Mouse (Mus musculus) myocyte (in vitro differentiated cells): ENCODE results near the gene Fcrl5. TPM values are rescaled to one million over a fixed set of nuclear protein-coding genes. Genes with fewer than 3 reads are reported as not detected.

Experiments used
- H3K27me3 ChIP-seq: one replicate; pipeline ENCODE4 v1.6.1; 2011; ENCODE audit not compliant: control insufficient read depth, insufficient read depth, insufficient read length
- H3K36me3 ChIP-seq: one replicate; pipeline ENCODE4 v1.6.1; 2011; ENCODE audit not compliant: control insufficient read depth, insufficient read depth
- H3K4me2 ChIP-seq: one replicate; pipeline ENCODE4 v1.6.1; 2011; ENCODE audit warnings: low read depth, control low read depth
- H3K4me3 ChIP-seq: one replicate; pipeline ENCODE4 v1.5.1; 2011; ENCODE audit warnings: mild to moderate bottlenecking, control low read depth, moderate library complexity
- H3K79me2 ChIP-seq: one replicate; pipeline ENCODE4 v1.6.1; 2011; ENCODE audit not compliant: control insufficient read depth, insufficient read depth
- H3ac ChIP-seq: one replicate; pipeline ENCODE4 v1.6.1; 2011; ENCODE audit not compliant: control insufficient read depth, insufficient read length
- CEBPB ChIP-seq: IDR thresholded peaks from 2 replicates; pipeline ENCODE4 v1.6.1; 2011; ENCODE audit warnings: mild to moderate bottlenecking, moderate library complexity; ENCODE audit not compliant: poor library complexity, insufficient read depth, severe bottlenecking
- E2F4 ChIP-seq: IDR thresholded peaks from one replicate; pipeline ENCODE4 v1.6.1; 2011; ENCODE audit warnings: mild to moderate bottlenecking, control low read depth, moderate library complexity; ENCODE audit not compliant: insufficient read depth
- MAX ChIP-seq: IDR thresholded peaks from one replicate; pipeline ENCODE4 v1.6.1; 2011; ENCODE audit warnings: low read depth, mild to moderate bottlenecking, control low read depth
- MYOD1 ChIP-seq, 3 experiments: IDR thresholded peaks; one replicate each; pipeline ENCODE4 v1.6.1; 2011; ENCODE audit warnings: control low read depth in 2 of 3, low read depth in 2 of 3, mild to moderate bottlenecking in 2 of 3, moderate library complexity in 1 of 3; ENCODE audit not compliant: insufficient read length in 2 of 3, control insufficient read depth in 1 of 3
- MYOG ChIP-seq, 3 experiments: IDR thresholded peaks; one replicate each; pipeline ENCODE4 v1.6.1; 2011; ENCODE audit warnings: control low read depth in 2 of 3, low read depth in 2 of 3, mild to moderate bottlenecking in 2 of 3; ENCODE audit not compliant: insufficient read length in 2 of 3, control insufficient read depth in 1 of 3, insufficient read depth in 1 of 3
- POLR2A ChIP-seq: IDR thresholded peaks from one replicate; pipeline ENCODE4 v1.6.1; 2011; ENCODE audit warnings: low read depth, mild to moderate bottlenecking, control low read depth, moderate library complexity; ENCODE audit not compliant: insufficient read length
- POLR2AphosphoS2 ChIP-seq: IDR thresholded peaks from one replicate; pipeline ENCODE4 v1.6.1; 2011; ENCODE audit warnings: low read depth, control low read depth; ENCODE audit not compliant: insufficient read length
- REST ChIP-seq: IDR thresholded peaks from one replicate; pipeline ENCODE4 v1.6.1; 2011; ENCODE audit warnings: mild to moderate bottlenecking, control low read depth, moderate library complexity; ENCODE audit not compliant: insufficient read depth, insufficient read length
- SRF ChIP-seq: IDR thresholded peaks from one replicate; pipeline ENCODE4 v1.6.1; 2011; ENCODE audit warnings: low read depth; ENCODE audit not compliant: control insufficient read depth, insufficient read length
- TCF12 ChIP-seq: IDR thresholded peaks from one replicate; pipeline ENCODE4 v1.6.1; 2011; ENCODE audit warnings: mild to moderate bottlenecking, control low read depth; ENCODE audit not compliant: poor library complexity, insufficient read depth, severe bottlenecking
- TCF3 ChIP-seq: IDR thresholded peaks from one replicate; pipeline ENCODE4 v1.6.1; 2011; ENCODE audit warnings: low read depth, control low read depth; ENCODE audit not compliant: insufficient read length
- USF1 ChIP-seq: IDR thresholded peaks from one replicate; pipeline ENCODE4 v1.6.1; 2011; ENCODE audit warnings: low read depth, mild to moderate bottlenecking, control low read depth, moderate library complexity
- polyA plus RNA-seq: library from polyadenylated mRNA; unstranded; fragments of >200 nt; fragmentation: generic; extraction: Trizol; gene quantifications from one replicate; pipeline ENCODE4 v1.2.1, GENCODE M21; 2012; ENCODE audit warnings: missing spikeins

Fcrl5 gene
- polyA plus RNA-seq, 1 experiment, result not detected

GRCm38 (mm10) chr3:87540714-87541113 is 105.1 kb downstream of the Fcrl5 start:
- TF ChIP-seq SRF (no peak), POLR2AphosphoS2 (no peak), CEBPB (no peak), TCF3 (no peak), TCF12 (no peak), MYOD1 (IDR thresholded peaks at IDR 0.05; ENCODE audit: control insufficient read depth in 1 of 3, insufficient read length in 2 of 3, low read depth in 2 of 3) (no peak), USF1 (no peak), MAX (no peak), REST (no peak), E2F4 (no peak), MYOG (IDR thresholded peaks at IDR 0.05; ENCODE audit: control insufficient read depth in 1 of 3, insufficient read depth in 1 of 3, insufficient read length in 2 of 3, low read depth in 2 of 3) (no peak), POLR2A (no peak)
- Histone ChIP-seq H3K79me2 (no peaks in the 10 kb centered on the region), H3K27me3 (no peaks in the 10 kb centered on the region), H3K4me3 (no peak overlapping the region), H3K36me3 (no peaks in the 10 kb centered on the region), H3ac (no peak overlapping the region), H3K4me2 (no peak overlapping the region)

DNA sequence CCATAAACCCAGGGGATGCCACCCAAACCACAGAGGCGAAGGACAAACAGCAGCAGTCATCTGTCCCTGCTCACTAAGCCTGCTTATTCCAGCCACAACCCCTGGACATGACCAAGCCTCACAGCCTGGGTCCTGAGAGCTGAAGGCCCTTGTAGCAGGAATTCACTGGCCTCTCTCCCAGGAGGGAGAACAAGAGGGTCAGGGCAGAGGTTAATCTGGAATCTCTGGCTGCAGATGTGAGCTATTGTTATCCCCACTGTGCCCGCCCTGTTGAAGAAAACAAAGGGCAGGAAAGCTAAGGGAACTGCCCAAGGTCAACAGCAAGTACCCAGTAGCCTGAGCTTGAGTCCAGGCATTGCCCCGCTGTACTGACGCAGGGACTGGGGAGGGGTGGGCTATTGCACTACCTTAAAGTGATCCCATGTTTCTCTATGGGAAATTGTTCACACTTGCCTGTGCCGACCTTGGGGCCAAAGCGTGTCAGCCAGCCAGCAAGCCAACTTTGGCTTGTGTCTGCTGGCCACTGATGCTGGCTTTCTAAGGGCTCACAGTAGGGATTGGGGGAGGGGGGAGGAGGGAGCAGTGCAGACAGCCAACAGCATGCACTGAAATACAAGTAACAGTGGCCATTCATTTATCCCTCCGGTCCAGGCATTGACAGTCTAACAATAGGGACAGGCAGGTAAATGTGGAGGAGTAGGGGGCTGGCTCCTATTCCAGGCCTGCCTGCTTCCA is 107.1 kb downstream of the Fcrl5 start:
- H3ac ChIP-seq, result no peak overlapping the region
- H3K27me3 ChIP-seq, result no peaks in the 10 kb centered on the region
- no peaks in the 10 kb centered on the region for H3K36me3 ChIP-seq
- TF ChIP-seq TCF3 (no peak), E2F4 (no peak), POLR2AphosphoS2 (no peak)
- H3K4me2 ChIP-seq, result no peak overlapping the region
- H3K79me2 ChIP-seq, result no peaks in the 10 kb centered on the region
- no peak overlapping the region for H3K4me3 ChIP-seq

- Histone ChIP-seq H3K4me2 (no peak overlapping the region), H3K27me3 (peaks cover 17% of the 10 kb centered on the region), H3ac (no peak overlapping the region), H3K4me3 (no peak overlapping the region), H3K79me2 (no peaks in the 10 kb centered on the region), H3K36me3 (no peaks in the 10 kb centered on the region)
- TF ChIP-seq POLR2AphosphoS2, result no peak
- no peak for TF ChIP-seq TCF3
- no peak for TF ChIP-seq CEBPB
- TF ChIP-seq MAX, result no peak
- no peak for TF ChIP-seq REST
- no peak for TF ChIP-seq SRF
- TF ChIP-seq MYOD1 (IDR thresholded peaks at IDR 0.05; ENCODE audit: control insufficient read depth in 1 of 3, insufficient read length in 2 of 3, low read depth in 2 of 3), result no peak
- no peak for TF ChIP-seq POLR2A
- TF ChIP-seq TCF12, result no peak
These were observed 110.0 kb downstream of the Fcrl5 start for GRCm38 (mm10) chr3:87545554-87545953.

- H3K4me2 ChIP-seq, result no peak overlapping the region
- no peak overlapping the region for H3ac ChIP-seq
- H3K79me2 ChIP-seq, result no peaks in the 10 kb centered on the region
- TF ChIP-seq TCF12 (no peak), MAX (no peak), CEBPB (no peak), USF1 (no peak), TCF3 (no peak), SRF (no peak)
- no peaks in the 10 kb centered on the region for H3K36me3 ChIP-seq
- peaks cover 25% of the 10 kb centered on the region for H3K27me3 ChIP-seq
- H3K4me3 ChIP-seq, result no peak overlapping the region
These were observed 110.7 kb downstream of the Fcrl5 start for GRCm38 (mm10) chr3:87546291-87546721.

DNA sequence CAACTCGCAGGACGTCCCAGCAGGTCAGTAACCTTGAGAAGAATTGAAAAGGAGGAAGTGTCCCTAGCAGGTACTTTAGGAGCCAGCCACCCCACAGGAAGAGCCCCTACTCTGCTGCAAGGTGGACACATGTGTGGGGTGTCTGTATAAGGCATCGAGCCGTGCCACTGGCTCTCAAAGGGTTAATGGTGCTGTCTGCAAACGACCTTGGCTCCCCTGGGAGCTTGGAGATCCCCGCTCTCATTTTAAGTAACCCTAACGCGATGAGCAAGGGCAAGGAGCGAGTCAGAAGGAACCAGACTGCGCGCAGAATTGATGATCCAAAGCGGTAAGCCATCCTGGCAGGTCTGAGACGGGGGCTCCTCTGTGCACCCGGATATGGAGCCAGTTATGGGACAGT is 114.3 kb downstream of the Fcrl5 start:
- no peak overlapping the region for H3ac ChIP-seq
- H3K79me2 ChIP-seq, result no peaks in the 10 kb centered on the region
- H3K4me2 ChIP-seq, result no peak overlapping the region
- H3K36me3 ChIP-seq, result no peaks in the 10 kb centered on the region
- TF ChIP-seq MAX (no peak), MYOG (IDR thresholded peaks at IDR 0.05; ENCODE audit: control insufficient read depth in 1 of 3, insufficient read depth in 1 of 3, insufficient read length in 2 of 3, low read depth in 2 of 3) (no peak), TCF3 (no peak), POLR2AphosphoS2 (no peak), E2F4 (no peak), POLR2A (no peak), REST (no peak), CEBPB (no peak), TCF12 (no peak), USF1 (no peak), MYOD1 (IDR thresholded peaks at IDR 0.05; ENCODE audit: control insufficient read depth in 1 of 3, insufficient read length in 2 of 3, low read depth in 2 of 3) (no peak)
- no peak overlapping the region for H3K4me3 ChIP-seq
- H3K27me3 ChIP-seq, result peaks cover 29% of the 10 kb centered on the region

Other genes with a start within 250 kb of the Fcrl5 start
- gene Fcrls, start 172.0 kb upstream of the Fcrl5 start, polyA plus RNA-seq, result not detected
- gene Cd5l, start 77.9 kb upstream of the Fcrl5 start, polyA plus RNA-seq, result not detected
- not detected for gene Fcrl1, start 59.4 kb upstream of the Fcrl5 start, polyA plus RNA-seq
- 4.6 TPM for gene Etv3, start 89.6 kb downstream of the Fcrl5 start, polyA plus RNA-seq
- 6.1 TPM for gene Arhgef11, start 181.8 kb downstream of the Fcrl5 start, polyA plus RNA-seq